Mouse (Mus musculus) liver, embryonic 16.5 days (tissue): ENCODE data around the gene Prkar1b. TPM values are rescaled to one million over a fixed set of nuclear protein-coding genes. Genes with fewer than 3 reads are reported as not detected.

Experiments used
- ATAC-seq: fragments of 200-750 bp; cut with Nextera tagmentation; 2 replicates; pipeline ENCODE4 v1.8.0; 2017; ENCODE audit warnings: low read depth, mild to moderate bottlenecking, moderate number of reproducible peaks, moderate library complexity
- H3K27ac ChIP-seq: fragments of 300-500 bp; sonication (generic); 2 replicates; pipeline ENCODE4 v1.5.1; 2014; ENCODE audit warnings: mild to moderate bottlenecking, low read length
- H3K27me3 ChIP-seq: fragments of 300-500 bp; sonication (generic); 2 replicates; pipeline ENCODE4 v1.6.1; 2014; ENCODE audit warnings: low read depth, low read length, mixed read lengths; ENCODE audit not compliant: control insufficient read depth, insufficient read depth
- H3K36me3 ChIP-seq: fragments of 300-500 bp; sonication (generic); 2 replicates; pipeline ENCODE4 v1.6.1; 2014; ENCODE audit warnings: mild to moderate bottlenecking; ENCODE audit not compliant: control insufficient read depth, insufficient read depth
- H3K4me1 ChIP-seq: fragments of 300-500 bp; sonication (generic); 2 replicates; pipeline ENCODE4 v1.6.1; 2014; ENCODE audit warnings: low read depth, low read length, mixed read lengths; ENCODE audit not compliant: control insufficient read depth
- H3K4me2 ChIP-seq: fragments of 300-500 bp; sonication (generic); 2 replicates; pipeline ENCODE4 v1.6.1; 2014; ENCODE audit warnings: low read depth, low read length, mixed read lengths
- H3K4me3 ChIP-seq: fragments of 300-500 bp; sonication (generic); 2 replicates; pipeline ENCODE4 v1.5.1; 2014; ENCODE audit warnings: low read depth, mild to moderate bottlenecking, low read length
- H3K9ac ChIP-seq: fragments of 300-500 bp; sonication (generic); 2 replicates; pipeline ENCODE4 v1.6.1; 2014; ENCODE audit warnings: low read depth, low read length
- H3K9me3 ChIP-seq: fragments of 300-500 bp; sonication (generic); replicated peaks from 2 replicates; pipeline ENCODE4 v1.6.1; 2016; ENCODE audit warnings: low read length; ENCODE audit not compliant: control insufficient read depth
- WGBS: fragments of 180-500 bp; shearing (Covaris S2); extraction: QIAGEN DNeasy Blood & Tissue Kit; methylation state at CpG from one replicate; pipeline ENCODE4 v1.1.7; 2014; ENCODE audit not compliant: insufficient replicate concordance; 5-methylcytosine and 5-hydroxymethylcytosine counted together
- polyA plus RNA-seq: library from polyadenylated mRNA; unstranded; fragments of >200 nt; fragmentation: Nextera tagmentation; extraction: Ambion mirVana; gene quantifications from 2 replicates; pipeline ENCODE4 v1.2.1, GENCODE M21; 2015

Gene Prkar1b
- polyA plus RNA-seq, 1 experiment from 2014 or later = 0.80 TPM

- H3K27ac ChIP-seq = no peak overlapping the region
- no peak overlapping the region for H3K9ac ChIP-seq
- no peak overlapping the region for H3K4me2 ChIP-seq
- no peak overlapping the region for H3K4me3 ChIP-seq
- no peaks in the 10 kb centered on the region for H3K36me3 ChIP-seq
- 51% methylated on average over 10 of the region's 10 CpGs for WGBS
- no peaks in the 10 kb centered on the region for H3K9me3 ChIP-seq
- ATAC-seq = no peak
- no peaks in the 10 kb centered on the region for H3K27me3 ChIP-seq
- H3K4me1 ChIP-seq = no peaks in the 10 kb centered on the region; the same call in 1 of the 2 replicates
Observed at GRCm38 (mm10) chr5:139174556-139175547, 25.1 kb upstream of the Prkar1b start.

- 52% methylated on average over 10 of the region's 10 CpGs for WGBS
- Histone ChIP-seq H3K9me3 (no peaks in the 10 kb centered on the region), H3K4me2 (no peak overlapping the region), H3K36me3 (no peaks in the 10 kb centered on the region), H3K27me3 (no peaks in the 10 kb centered on the region), H3K27ac (no peak overlapping the region), H3K4me3 (no peak overlapping the region), H3K4me1 (no peaks in the 10 kb centered on the region; the same call in 1 of the 2 replicates), H3K9ac (no peak overlapping the region)
- no peak for ATAC-seq
Observed at GRCm38 (mm10) chr5:139174141-139174540, 24.3 kb upstream of the Prkar1b start.

- Histone ChIP-seq H3K9ac (no peak overlapping the region), H3K27ac (no peak overlapping the region)
Observed at GRCm38 (mm10) chr5:139171929-139172328, 22.1 kb upstream of the Prkar1b start.

GRCm38 (mm10) chr5:139167548-139167947 is 17.7 kb upstream of the Prkar1b start:
- H3K27ac ChIP-seq = no peak overlapping the region
- H3K27me3 ChIP-seq = no peaks in the 10 kb centered on the region
- H3K36me3 ChIP-seq = no peaks in the 10 kb centered on the region; the same call in none of the 2 replicates
- 32% methylated on average over 1 of the region's 1 CpGs for WGBS
- H3K9ac ChIP-seq = no peak overlapping the region
- no peak for ATAC-seq
- H3K9me3 ChIP-seq = no peaks in the 10 kb centered on the region
- H3K4me2 ChIP-seq = no peak overlapping the region
- no peak overlapping the region for H3K4me3 ChIP-seq
- H3K4me1 ChIP-seq = peaks cover 5% of the 10 kb centered on the region; the same call in 1 of the 2 replicates

More at GRCm38 (mm10) chr5:139171929-139172328, 22.1 kb upstream of the Prkar1b start:
- H3K4me3 ChIP-seq = no peak overlapping the region
- no peaks in the 10 kb centered on the region for H3K9me3 ChIP-seq
- ATAC-seq = no peak
- H3K4me1 ChIP-seq = peaks cover under 1% of the 10 kb centered on the region; the same call in 1 of the 2 replicates
- 76% methylated on average over 4 of the region's 4 CpGs for WGBS
- no peaks in the 10 kb centered on the region for H3K27me3 ChIP-seq
- H3K4me2 ChIP-seq = no peak overlapping the region
- no peaks in the 10 kb centered on the region; the same call in 1 of the 2 replicates for H3K36me3 ChIP-seq

GRCm38 (mm10) chr5:139166781-139167361 is 17.1 kb upstream of the Prkar1b start:
- no peak overlapping the region for H3K9ac ChIP-seq
- H3K4me1 ChIP-seq = peaks cover 5% of the 10 kb centered on the region; the same call in 1 of the 2 replicates
- no peaks in the 10 kb centered on the region for H3K27me3 ChIP-seq
- H3K27ac ChIP-seq = no peak overlapping the region
- H3K36me3 ChIP-seq = no peaks in the 10 kb centered on the region; the same call in none of the 2 replicates
- 26% methylated on average over 6 of the region's 6 CpGs for WGBS
- H3K9me3 ChIP-seq = no peaks in the 10 kb centered on the region
- H3K4me2 ChIP-seq = no peak overlapping the region
- H3K4me3 ChIP-seq = no peak overlapping the region
- peak; percentile 47 for ATAC-seq

- ATAC-seq = no peak
- Histone ChIP-seq H3K4me1 (peaks cover 1% of the 10 kb centered on the region; the same call in 1 of the 2 replicates), H3K9ac (no peak overlapping the region), H3K9me3 (no peaks in the 10 kb centered on the region), H3K4me2 (no peak overlapping the region), H3K36me3 (no peaks in the 10 kb centered on the region; the same call in 1 of the 2 replicates), H3K27me3 (no peaks in the 10 kb centered on the region), H3K27ac (no peak overlapping the region), H3K4me3 (no peak overlapping the region)
- WGBS = 32% methylated on average over 10 of the region's 10 CpGs
Observed at GRCm38 (mm10) chr5:139161632-139162031, 11.8 kb upstream of the Prkar1b start.

GRCm38 (mm10) chr5:139160899-139161298 is 11.1 kb upstream of the Prkar1b start:
- Histone ChIP-seq H3K27ac (no peak overlapping the region), H3K4me2 (no peak overlapping the region), H3K4me1 (no peaks in the 10 kb centered on the region), H3K9me3 (no peaks in the 10 kb centered on the region), H3K9ac (no peak overlapping the region), H3K4me3 (no peak overlapping the region), H3K27me3 (no peaks in the 10 kb centered on the region), H3K36me3 (no peaks in the 10 kb centered on the region; the same call in 1 of the 2 replicates)
- ATAC-seq = no peak
- WGBS = 57% methylated on average over 8 of the region's 8 CpGs

GRCm38 (mm10) chr5:139150603-139151031 is 816 bp upstream of the Prkar1b start:
- H3K27me3 ChIP-seq = no peaks in the 10 kb centered on the region
- peaks cover 18% of the 10 kb centered on the region for H3K4me1 ChIP-seq
- under 1% methylated on average over 43 of the region's 45 CpGs for WGBS
- 0 out of 2 replicates have a peak overlapping the region, but pooled peaks have one; percentile 12 for H3K27ac ChIP-seq
- ATAC-seq = peak; percentile 25
- peak overlapping the region; percentile 88 for H3K4me3 ChIP-seq
- peak overlapping the region; percentile 98 for H3K4me2 ChIP-seq
- no peaks in the 10 kb centered on the region for H3K9me3 ChIP-seq
- peak overlapping the region; percentile 71 for H3K9ac ChIP-seq
- H3K36me3 ChIP-seq = no peaks in the 10 kb centered on the region
